Mouse (Mus musculus): ENCODE measurements around the gene Spns2. TPM values are rescaled to one million over a fixed set of nuclear protein-coding genes. Genes with fewer than 3 reads are reported as not detected.
A peak's percentile ranks its signal among the peaks of the same experiment; 100 is the strongest.

The Spns2 gene
- polyA plus RNA-seq, 1 experiment from 2014 or later = 5.7 TPM

DNA sequence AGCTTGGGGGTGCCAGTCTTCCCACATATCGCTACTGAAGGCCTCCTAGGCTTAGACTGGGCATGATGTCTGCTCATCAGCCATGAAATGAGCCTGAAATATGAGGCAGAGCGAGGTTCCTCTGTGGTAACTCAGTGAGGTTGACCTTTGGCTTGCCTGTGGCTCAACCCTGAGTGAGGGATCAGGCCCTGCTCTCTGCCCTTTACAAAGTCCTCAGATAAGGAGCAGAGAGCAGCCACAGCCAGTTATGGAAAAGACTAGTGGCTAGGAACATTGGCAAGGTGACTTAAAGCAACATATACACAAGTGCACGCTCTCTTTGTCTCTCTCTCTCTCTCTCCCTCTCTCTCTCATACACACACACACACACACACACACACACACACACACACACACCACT, 14.8 kb downstream of the Spns2 start:
- Histone ChIP-seq H3K27ac (ENCODE audit: low read length) (peak overlapping the region; percentile 86), H3K9me3 (replicated peaks; ENCODE audit: control insufficient read depth, low read length) (no peaks in the 10 kb centered on the region), H3K4me2 (ENCODE audit: low read depth, low read length) (peak overlapping the region; percentile 42), H3K9ac (ENCODE audit: low read depth, low read length) (no peak overlapping the region), H3K36me3 (ENCODE audit: control insufficient read depth, insufficient read depth) (no peaks in the 10 kb centered on the region), H3K4me3 (ENCODE audit: low read depth, low read length) (no peak overlapping the region), H3K4me1 (ENCODE audit: control insufficient read depth, low read depth, low read length) (peaks cover 52% of the 10 kb centered on the region), H3K27me3 (ENCODE audit: control insufficient read depth, insufficient read depth, low read depth, low read length) (no peaks in the 10 kb centered on the region)
- ATAC-seq (ENCODE audit: low read depth) = peak; percentile 81
- 34% methylated on average over 3 of the region's 3 CpGs for WGBS (ENCODE audit: insufficient replicate concordance)

GRCm38 (mm10) chr11:72473540-72473939, 16.2 kb downstream of the Spns2 start:
- Histone ChIP-seq H3K4me1 (ENCODE audit: control insufficient read depth, low read depth, low read length) (peaks cover 60% of the 10 kb centered on the region), H3K27ac (ENCODE audit: low read length) (no peak overlapping the region), H3K9me3 (replicated peaks; ENCODE audit: control insufficient read depth, low read length) (no peaks in the 10 kb centered on the region), H3K4me2 (ENCODE audit: low read depth, low read length) (0 out of 2 replicates have a peak overlapping the region, but pooled peaks have one; percentile 42), H3K9ac (ENCODE audit: low read depth, low read length) (no peak overlapping the region), H3K4me3 (ENCODE audit: low read depth, low read length) (no peak overlapping the region), H3K36me3 (ENCODE audit: control insufficient read depth, insufficient read depth) (no peaks in the 10 kb centered on the region), H3K27me3 (ENCODE audit: control insufficient read depth, insufficient read depth, low read depth, low read length) (no peaks in the 10 kb centered on the region)
- ATAC-seq (ENCODE audit: low read depth) = no peak
- 70% methylated on average over 4 of the region's 4 CpGs for WGBS (ENCODE audit: insufficient replicate concordance)

DNA sequence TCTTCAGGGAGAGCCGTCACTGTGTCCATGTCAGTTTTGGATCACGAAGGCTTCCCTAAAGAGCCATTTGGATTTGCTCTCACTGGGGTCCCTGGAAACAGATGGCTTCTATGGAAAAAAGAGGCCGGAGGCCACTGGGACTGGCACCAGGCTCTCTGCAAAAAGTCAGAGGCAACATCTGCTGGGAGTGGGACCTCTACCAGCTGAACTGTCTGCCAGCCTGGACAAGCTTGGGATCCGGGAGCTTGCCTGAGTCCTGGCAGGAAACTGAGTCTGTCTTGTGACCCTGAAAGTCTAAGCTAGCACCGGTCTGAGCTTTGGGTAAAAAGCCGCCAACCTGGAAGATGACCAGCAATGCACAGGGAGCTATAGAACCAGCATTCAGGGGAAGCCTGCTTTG, 18.3 kb downstream of the Spns2 start:
- H3K27ac ChIP-seq (ENCODE audit: low read length) = no peak overlapping the region
- H3K4me3 ChIP-seq (ENCODE audit: low read depth, low read length) = no peak overlapping the region
- no peak overlapping the region for H3K9ac ChIP-seq (ENCODE audit: low read depth, low read length)
- H3K36me3 ChIP-seq (ENCODE audit: control insufficient read depth, insufficient read depth) = no peaks in the 10 kb centered on the region
- ATAC-seq (ENCODE audit: low read depth) = no peak
- H3K4me1 ChIP-seq (ENCODE audit: control insufficient read depth, low read depth, low read length) = peaks cover 68% of the 10 kb centered on the region
- 74% methylated on average over 6 of the region's 6 CpGs for WGBS (ENCODE audit: insufficient replicate concordance)
- H3K4me2 ChIP-seq (ENCODE audit: low read depth, low read length) = no peak overlapping the region
- no peaks in the 10 kb centered on the region for H3K9me3 ChIP-seq (replicated peaks; ENCODE audit: control insufficient read depth, low read length)
- H3K27me3 ChIP-seq (ENCODE audit: control insufficient read depth, insufficient read depth, low read depth, low read length) = no peaks in the 10 kb centered on the region

- peak overlapping the region; percentile 44; the same call in 1 of the 2 replicates for H3K27ac ChIP-seq (ENCODE audit: low read length)
- H3K4me1 ChIP-seq (ENCODE audit: control insufficient read depth, low read depth, low read length) = peaks cover 63% of the 10 kb centered on the region
- H3K9ac ChIP-seq (ENCODE audit: low read depth, low read length) = no peak overlapping the region
- no peaks in the 10 kb centered on the region for H3K9me3 ChIP-seq (replicated peaks; ENCODE audit: control insufficient read depth, low read length)
- no peak for ATAC-seq (ENCODE audit: low read depth)
- WGBS (ENCODE audit: insufficient replicate concordance) = 43% methylated on average over 4 of the region's 4 CpGs
- no peak overlapping the region for H3K4me3 ChIP-seq (ENCODE audit: low read depth, low read length)
- no peaks in the 10 kb centered on the region for H3K36me3 ChIP-seq (ENCODE audit: control insufficient read depth, insufficient read depth)
- no peaks in the 10 kb centered on the region for H3K27me3 ChIP-seq (ENCODE audit: control insufficient read depth, insufficient read depth, low read depth, low read length)
- H3K4me2 ChIP-seq (ENCODE audit: low read depth, low read length) = no peak overlapping the region
These were observed 19.7 kb downstream of the Spns2 start for GRCm38 (mm10) chr11:72470004-72470403.

DNA sequence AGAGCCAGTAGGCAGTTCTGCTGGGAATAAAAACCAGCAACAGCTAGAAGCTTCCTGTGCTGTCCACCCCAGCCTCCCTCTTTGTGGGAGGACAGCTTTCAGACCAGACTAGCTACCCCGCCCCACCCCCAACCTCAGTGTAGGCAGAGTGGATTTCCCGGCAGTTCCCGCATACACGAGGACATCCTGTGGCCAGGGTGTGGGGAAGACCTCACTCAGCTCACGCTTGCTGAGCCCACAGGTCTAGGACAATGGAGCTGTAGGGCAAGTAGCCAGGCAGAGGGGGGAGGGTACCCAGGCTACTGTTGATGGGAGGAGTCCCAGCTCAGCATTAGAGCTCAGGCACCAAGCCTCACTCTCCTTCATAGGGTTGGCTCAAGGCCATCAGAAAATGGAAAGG, 20.5 kb downstream of the Spns2 start:
- WGBS (ENCODE audit: insufficient replicate concordance) = 16% methylated on average over 5 of the region's 5 CpGs

GRCm38 (mm10) chr11:72468525-72468924, 21.2 kb downstream of the Spns2 start:
- Histone ChIP-seq H3K9ac (ENCODE audit: low read depth, low read length) (no peak overlapping the region; the same call in 1 of the 2 replicates), H3K9me3 (replicated peaks; ENCODE audit: control insufficient read depth, low read length) (no peaks in the 10 kb centered on the region), H3K27me3 (ENCODE audit: control insufficient read depth, insufficient read depth, low read depth, low read length) (no peaks in the 10 kb centered on the region), H3K4me3 (ENCODE audit: low read depth, low read length) (no peak overlapping the region), H3K4me1 (ENCODE audit: control insufficient read depth, low read depth, low read length) (peaks cover 58% of the 10 kb centered on the region), H3K4me2 (ENCODE audit: low read depth, low read length) (no peak overlapping the region), H3K36me3 (ENCODE audit: control insufficient read depth, insufficient read depth) (no peaks in the 10 kb centered on the region), H3K27ac (ENCODE audit: low read length) (peak overlapping the region; percentile 42)
- ATAC-seq (ENCODE audit: low read depth) = no peak
- WGBS (ENCODE audit: insufficient replicate concordance) = 65% methylated on average over 5 of the region's 5 CpGs

More for the DNA sequence above, 20.5 kb downstream of the Spns2 start:
- peak; percentile 59 for ATAC-seq (ENCODE audit: low read depth)
- Histone ChIP-seq H3K4me3 (ENCODE audit: low read depth, low read length) (no peak overlapping the region), H3K36me3 (ENCODE audit: control insufficient read depth, insufficient read depth) (no peaks in the 10 kb centered on the region), H3K27ac (ENCODE audit: low read length) (peak overlapping the region; percentile 64), H3K9me3 (replicated peaks; ENCODE audit: control insufficient read depth, low read length) (no peaks in the 10 kb centered on the region), H3K9ac (ENCODE audit: low read depth, low read length) (no peak overlapping the region; the same call in 1 of the 2 replicates), H3K27me3 (ENCODE audit: control insufficient read depth, insufficient read depth, low read depth, low read length) (no peaks in the 10 kb centered on the region), H3K4me2 (ENCODE audit: low read depth, low read length) (no peak overlapping the region), H3K4me1 (ENCODE audit: control insufficient read depth, low read depth, low read length) (peaks cover 58% of the 10 kb centered on the region)

DNA sequence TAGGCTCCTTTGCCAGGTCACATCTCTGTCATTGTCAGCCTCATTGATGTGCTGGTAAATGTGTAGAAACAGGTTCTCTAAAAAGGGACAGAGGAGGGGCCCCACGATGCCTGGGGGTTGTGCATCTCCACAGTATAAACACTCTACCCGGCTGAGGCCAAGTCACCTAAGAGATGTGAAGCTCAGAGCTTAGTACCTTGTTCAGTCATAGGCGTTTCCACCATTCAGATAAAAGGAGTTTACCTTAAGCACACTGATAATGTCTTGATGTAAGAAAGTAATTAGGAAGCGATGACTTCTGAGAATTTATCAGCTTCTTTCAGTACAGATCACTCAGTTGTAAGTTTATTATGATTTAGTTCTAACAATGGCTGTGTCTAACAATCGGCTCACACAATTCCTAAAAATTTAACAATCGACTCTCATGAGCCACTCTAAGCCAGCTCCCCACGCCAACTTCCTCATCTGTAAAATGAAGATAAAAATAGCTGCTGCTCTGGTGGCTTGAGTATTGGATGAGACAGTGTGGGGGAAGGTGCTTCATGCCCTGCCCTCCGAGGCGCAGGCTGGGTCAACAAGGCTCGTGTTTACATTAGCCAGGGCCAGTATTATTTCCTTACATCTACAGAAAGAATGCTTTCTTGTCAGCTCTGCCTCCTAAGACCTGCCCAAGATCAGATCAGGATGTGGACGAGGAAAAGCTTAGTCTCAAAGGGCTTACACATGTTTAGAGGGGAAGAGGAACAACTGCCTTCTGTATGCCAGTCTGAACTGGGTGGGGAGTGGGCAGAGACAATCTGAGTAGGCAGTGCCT, 22.8 kb downstream of the Spns2 start:
- Histone ChIP-seq H3K9ac (ENCODE audit: low read depth, low read length) (no peak overlapping the region), H3K36me3 (ENCODE audit: control insufficient read depth, insufficient read depth) (no peaks in the 10 kb centered on the region), H3K27ac (ENCODE audit: low read length) (peak overlapping the region; percentile 51), H3K27me3 (ENCODE audit: control insufficient read depth, insufficient read depth, low read depth, low read length) (no peaks in the 10 kb centered on the region), H3K4me2 (ENCODE audit: low read depth, low read length) (peak overlapping the region; percentile 13), H3K4me3 (ENCODE audit: low read depth, low read length) (peak overlapping the region; percentile 4; the same call in 1 of the 2 replicates), H3K4me1 (ENCODE audit: control insufficient read depth, low read depth, low read length) (peaks cover 58% of the 10 kb centered on the region), H3K9me3 (replicated peaks; ENCODE audit: control insufficient read depth, low read length) (no peaks in the 10 kb centered on the region)
- WGBS (ENCODE audit: insufficient replicate concordance) = 3% methylated on average over 11 of the region's 11 CpGs
- ATAC-seq (ENCODE audit: low read depth) = peak; percentile 66

GRCm38 (mm10) chr11:72465978-72466693, 23.6 kb downstream of the Spns2 start:
- Histone ChIP-seq H3K4me3 (ENCODE audit: low read depth, low read length) (no peak overlapping the region), H3K27ac (ENCODE audit: low read length) (peak overlapping the region; percentile 51), H3K36me3 (ENCODE audit: control insufficient read depth, insufficient read depth) (no peaks in the 10 kb centered on the region), H3K4me1 (ENCODE audit: control insufficient read depth, low read depth, low read length) (peaks cover 53% of the 10 kb centered on the region), H3K9me3 (replicated peaks; ENCODE audit: control insufficient read depth, low read length) (no peaks in the 10 kb centered on the region), H3K27me3 (ENCODE audit: control insufficient read depth, insufficient read depth, low read depth, low read length) (no peaks in the 10 kb centered on the region), H3K9ac (ENCODE audit: low read depth, low read length) (no peak overlapping the region), H3K4me2 (ENCODE audit: low read depth, low read length) (peak overlapping the region; percentile 13)
- WGBS (ENCODE audit: insufficient replicate concordance) = 53% methylated on average over 11 of the region's 11 CpGs
- ATAC-seq (ENCODE audit: low read depth) = peak; percentile 69

DNA sequence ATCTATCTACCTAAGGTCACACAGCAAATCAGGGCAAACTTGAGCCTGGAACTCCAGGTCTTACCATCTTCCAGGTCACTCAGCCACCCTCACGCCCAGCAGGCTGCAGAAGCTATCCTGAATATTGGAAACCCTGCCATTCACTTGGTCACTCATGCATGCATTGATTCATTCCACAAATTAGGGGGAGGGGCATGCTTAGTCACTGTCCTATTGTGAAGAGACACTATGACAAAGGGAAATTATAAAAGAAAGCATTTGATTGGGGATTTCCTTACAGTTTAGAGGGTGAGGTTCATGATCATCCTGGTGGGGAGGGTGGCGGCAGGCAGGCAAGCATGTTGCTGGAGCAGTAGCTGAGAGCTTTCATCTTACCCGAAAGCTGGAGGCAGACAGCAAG, 24.9 kb downstream of the Spns2 start:
- WGBS (ENCODE audit: insufficient replicate concordance) = 69% methylated on average over 3 of the region's 3 CpGs
- Histone ChIP-seq H3K4me3 (ENCODE audit: low read depth, low read length) (no peak overlapping the region), H3K4me2 (ENCODE audit: low read depth, low read length) (no peak overlapping the region), H3K4me1 (ENCODE audit: control insufficient read depth, low read depth, low read length) (peaks cover 40% of the 10 kb centered on the region), H3K27me3 (ENCODE audit: control insufficient read depth, insufficient read depth, low read depth, low read length) (no peaks in the 10 kb centered on the region), H3K9me3 (replicated peaks; ENCODE audit: control insufficient read depth, low read length) (no peaks in the 10 kb centered on the region), H3K9ac (ENCODE audit: low read depth, low read length) (no peak overlapping the region), H3K36me3 (ENCODE audit: control insufficient read depth, insufficient read depth) (no peaks in the 10 kb centered on the region), H3K27ac (ENCODE audit: low read length) (no peak overlapping the region)
- ATAC-seq (ENCODE audit: low read depth) = no peak
